Mouse (Mus musculus) liver, embryonic 14.5 days (tissue): ENCODE measurements around the gene Abraxas2.
A peak's percentile ranks its signal among the peaks of the same experiment; 100 is the strongest.

Source experiments
- CTCF ChIP-seq: IDR thresholded peaks from 2 replicates; pipeline ENCODE4 v1.5.1; 2016; ENCODE audit warnings: antibody characterized with exemption, low read depth, control low read depth
- EP300 ChIP-seq: IDR thresholded peaks from 2 replicates; pipeline ENCODE4 v1.6.1; 2016; ENCODE audit warnings: antibody characterized with exemption, low read depth

GRCm38 (mm10) chr7:132897258-132897657, 38.2 kb downstream of the Abraxas2 start:
- peak; percentile 53 for TF ChIP-seq CTCF
- no peak for TF ChIP-seq EP300
